Mouse (Mus musculus): ENCODE data around the gene Exo5.

GRCm38 (mm10) chr4:120905644-120906043, 19.2 kb downstream of the Exo5 start:
- TF ChIP-seq POLR2AphosphoS5 (IDR thresholded peaks at IDR 0.05; ENCODE audit: borderline replicate concordance, low read depth, low read length) (no peak), POLR2A (IDR thresholded peaks at IDR 0.05; ENCODE audit: control insufficient read depth in 1 of 2, insufficient read depth in 1 of 2, low read depth in 1 of 2, low read length in 2 of 2, poor library complexity in 1 of 2) (no peak), GATA1 (IDR thresholded peaks at IDR 0.05; ENCODE audit: low read depth, low read length) (no peak), MAX (IDR thresholded peaks at IDR 0.05; ENCODE audit: low read length) (no peak), CTCF (IDR thresholded peaks at IDR 0.05 in 2 of 3, conservative IDR thresholded peaks at IDR 0.05 in 1 of 3; ENCODE audit: control insufficient read depth in 1 of 3, insufficient read depth in 1 of 3, low read depth in 2 of 3, low read length in 3 of 3, poor library complexity in 1 of 3, severe bottlenecking in 1 of 3) (no peak)

Measured in MEL (cell line).